Mouse (Mus musculus) E14TG2a.4 (cell line): ENCODE measurements around the gene Rbms2.

Experiments
- H3K27me3 ChIP-seq: 2 replicates; pipeline ENCODE4 v1.6.1; 2014; ENCODE audit warnings: low read length, control low read depth; ENCODE audit not compliant: insufficient read depth
- H3K36me3 ChIP-seq: 2 replicates; pipeline ENCODE4 v1.6.1; 2014; ENCODE audit warnings: low read length, control low read depth; ENCODE audit not compliant: insufficient read depth
- H3K4me1 ChIP-seq: replicated peaks from 2 replicates; pipeline ENCODE4 v1.6.1; 2014; ENCODE audit warnings: low read depth, low read length, control low read depth
- H3K4me3 ChIP-seq: replicated peaks from 2 replicates; pipeline ENCODE4 v1.5.1; 2014; ENCODE audit warnings: mild to moderate bottlenecking, low read length
- H3K9me3 ChIP-seq: 2 replicates; pipeline ENCODE4 v1.6.1; 2014; ENCODE audit warnings: low read length, control low read depth
- CTCF ChIP-seq: conservative IDR thresholded peaks from 2 replicates; pipeline ENCODE4 v1.5.1; 2014; ENCODE audit warnings: low read length
- NANOG ChIP-seq: IDR thresholded peaks from 2 replicates; pipeline ENCODE4 v1.6.1; 2014; ENCODE audit warnings: borderline replicate concordance, low read length, mixed read lengths
- POU5F1 ChIP-seq: IDR thresholded peaks from 2 replicates; pipeline ENCODE4 v1.6.1; 2014; ENCODE audit warnings: low read length, borderline replicate concordance

Gene Rbms2

DNA sequence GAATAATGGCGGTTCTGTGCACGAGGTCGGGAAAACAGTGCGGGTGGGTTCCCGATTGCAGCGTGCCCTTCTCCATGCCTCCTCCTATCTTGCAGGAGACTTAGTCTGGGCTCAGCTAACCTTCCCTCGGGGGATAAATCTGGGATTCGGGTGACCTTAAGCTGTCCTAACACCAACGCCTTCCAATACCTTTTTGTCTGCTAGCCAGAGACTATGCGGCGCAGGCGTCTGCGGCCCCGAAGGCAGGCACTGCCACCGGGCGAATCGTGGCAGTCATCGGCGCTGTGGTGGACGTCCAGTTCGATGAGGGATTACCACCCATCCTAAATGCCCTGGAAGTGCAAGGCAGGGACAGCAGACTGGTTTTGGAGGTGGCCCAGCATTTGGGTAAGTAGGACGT, 96.4 kb downstream of the Rbms2 start:
- Histone ChIP-seq H3K4me1 (peaks cover 47% of the 10 kb centered on the region), H3K27me3 (no peaks in the 10 kb centered on the region)
- TF ChIP-seq CTCF, result no peak
- no peak for TF ChIP-seq NANOG
- no peak for TF ChIP-seq POU5F1

GRCm38 (mm10) chr10:128082880-128083421, 97.1 kb downstream of the Rbms2 start, which contains the start of gene Atp5b:
Gene Atp5b (plus strand): TSS chr10:128083273.
- peak within 1 kb of the TSS; percentile 99 for H3K4me3 ChIP-seq
- H3K27me3 ChIP-seq, result no peaks in the 10 kb centered on the region
- no peaks in the 10 kb centered on the region for H3K9me3 ChIP-seq
- peaks cover 45% of the 10 kb centered on the region for H3K4me1 ChIP-seq
- H3K36me3 ChIP-seq, result peaks cover 51% of the 10 kb centered on the region
- TF ChIP-seq CTCF (no peak), POU5F1 (no peak), NANOG (no peak)

More for the DNA sequence above, 96.4 kb downstream of the Rbms2 start:
- H3K36me3 ChIP-seq, result peaks cover 55% of the 10 kb centered on the region
- H3K9me3 ChIP-seq, result no peaks in the 10 kb centered on the region
- H3K4me3 ChIP-seq, result peak overlapping the region; percentile 99

DNA sequence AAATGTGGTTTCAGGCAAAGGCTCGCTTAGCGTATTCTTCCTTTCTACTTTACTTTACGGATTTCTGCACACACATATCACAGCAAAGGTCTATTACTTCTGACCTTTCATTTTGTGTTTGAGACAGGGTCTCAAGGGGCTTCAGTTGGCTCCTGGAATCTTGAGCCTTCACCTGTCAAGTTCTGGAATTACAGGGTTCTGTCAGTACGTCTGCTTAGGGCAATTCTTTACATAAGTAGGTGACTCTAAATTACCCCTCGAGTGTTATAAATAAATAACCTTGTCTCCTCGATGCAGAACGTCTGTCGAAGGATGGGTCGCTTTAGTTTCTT, 97.7 kb downstream of the Rbms2 start:
- H3K4me1 ChIP-seq, result peaks cover 45% of the 10 kb centered on the region
- no peaks in the 10 kb centered on the region for H3K9me3 ChIP-seq
- TF ChIP-seq CTCF, result no peak
- TF ChIP-seq NANOG, result no peak
- no peak for TF ChIP-seq POU5F1
- peak overlapping the region; percentile 99 for H3K4me3 ChIP-seq
- peaks cover 51% of the 10 kb centered on the region for H3K36me3 ChIP-seq
- no peaks in the 10 kb centered on the region for H3K27me3 ChIP-seq

- H3K4me3 ChIP-seq, result peak overlapping the region; percentile 99
- TF ChIP-seq POU5F1, result no peak
- TF ChIP-seq CTCF, result no peak
- no peak for TF ChIP-seq NANOG
- no peaks in the 10 kb centered on the region for H3K9me3 ChIP-seq
- H3K27me3 ChIP-seq, result no peaks in the 10 kb centered on the region
- H3K36me3 ChIP-seq, result peaks cover 51% of the 10 kb centered on the region
- peaks cover 49% of the 10 kb centered on the region for H3K4me1 ChIP-seq
Measured at GRCm38 (mm10) chr10:128081807-128082476, 98.2 kb downstream of the Rbms2 start.
